Mouse (Mus musculus) lung, adult 2 months (tissue): ENCODE data around the gene Ldah.

Source experiments
- CTCF ChIP-seq: fragments of 200-500 bp; IDR thresholded peaks from 2 replicates; pipeline ENCODE4 v1.5.1; 2011; ENCODE audit warnings: mild to moderate bottlenecking, low read length, control low read depth; ENCODE audit not compliant: insufficient read depth
- POLR2A ChIP-seq: fragments of 200-500 bp; IDR thresholded peaks from 2 replicates; pipeline ENCODE4 v1.6.1; 2011; ENCODE audit warnings: low read depth, mild to moderate bottlenecking, control low read depth, low read length, borderline replicate concordance; ENCODE audit errors: extremely low read depth

DNA sequence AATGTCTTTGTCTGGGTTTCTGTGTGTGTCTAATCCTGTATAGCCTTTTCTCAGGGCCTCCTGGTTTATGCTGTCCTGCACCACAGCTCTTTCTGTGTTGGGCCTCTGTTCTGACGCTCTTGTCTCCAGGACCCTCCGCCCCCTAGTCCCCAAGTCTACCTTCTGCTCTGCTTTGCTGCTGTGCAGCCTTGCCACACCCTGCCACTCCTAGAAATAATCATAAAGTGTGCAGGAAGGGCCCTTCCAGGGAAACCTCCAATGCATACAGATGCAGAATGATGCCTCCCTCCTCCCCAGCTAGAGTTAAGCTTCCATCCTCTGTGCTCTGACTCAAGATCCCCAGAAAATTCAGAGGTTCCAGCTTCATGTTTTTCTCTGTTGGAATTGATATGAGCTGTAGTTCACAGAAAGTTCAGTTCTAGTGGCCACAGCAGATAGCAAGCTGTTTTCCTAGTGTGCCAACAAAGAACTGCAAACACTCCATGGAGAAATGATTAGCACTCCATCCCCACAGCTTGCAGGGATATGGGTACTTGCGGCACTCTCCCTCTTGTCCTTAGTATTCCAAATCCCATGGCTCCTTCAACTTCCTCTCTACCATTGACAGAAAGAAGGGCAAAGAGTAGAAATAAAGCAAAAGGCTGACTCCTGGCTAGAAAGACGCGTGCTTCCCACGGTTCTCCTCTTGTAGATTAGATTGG, 65.7 kb downstream of the Ldah start:
- TF ChIP-seq CTCF (no peak), POLR2A (no peak)
